ENCODE assay signal across 9 mouse cellular contexts in the genomic region with DNA sequence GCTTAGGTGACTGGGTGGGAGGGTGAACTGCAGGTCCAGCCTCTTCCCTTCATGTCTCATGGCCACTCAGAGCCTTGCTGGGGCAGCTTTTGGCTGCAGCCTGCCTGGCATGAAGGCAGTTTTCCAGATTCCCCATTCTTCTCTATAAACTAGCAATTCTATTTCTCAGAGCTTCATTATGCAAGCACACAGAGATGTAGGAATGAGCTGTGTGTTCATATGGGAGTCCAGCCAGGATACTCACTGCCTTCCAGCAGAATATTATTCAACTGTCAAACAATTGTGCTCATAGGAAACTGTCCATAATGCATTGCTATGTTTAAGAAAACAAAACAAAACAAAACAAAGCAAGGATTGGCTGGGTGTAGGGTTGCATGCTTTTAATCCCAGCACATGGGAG. TPM values are rescaled to one million over a fixed set of nuclear protein-coding genes. Genes with fewer than 3 reads are reported as not detected.
DNase-seq lines count a peak whose midpoint lies in the region; ATAC-seq and TF ChIP-seq lines count a peak whose summit lies in the region.
"Had no signal": no experiment of that assay in that cellular context is flagged by ENCODE, and none has a peak within 500 bp of the region (broad histone marks: within the 10 kb centered on the region; RNA-seq: fewer than 3 reads in every experiment).

No protein-coding gene starts in this region.

- dilution Hi-C loops in CH12.LX (cut with MboI; ENCODE audit: extremely low pct_ligation_motif_present, extremely low pct_unique_long_range_greater_than_20kb, low sequenced_read_pairs), result no loop called here

- no peak for TF ChIP-seq CTCF in CH12.LX (conservative IDR thresholded peaks at IDR 0.05 in 1 of 2, IDR thresholded peaks at IDR 0.05 in 1 of 2; ENCODE audit: low read depth in 2 of 2, low read length in 2 of 2)

- no peak overlapping the region for H3K9ac ChIP-seq in kidney, embryonic 16.5 days (replicated peaks; ENCODE audit: low read length)
- H3K9ac ChIP-seq in CH12.LX (ENCODE audit: insufficient read depth, low read depth), result no peak overlapping the region; the same call in 1 of the 2 replicates
- no peak overlapping the region for H3K9ac ChIP-seq in intestine, embryonic 16.5 days (ENCODE audit: low read depth, low read length)

- ATAC-seq in kidney, embryonic 16.5 days (ENCODE audit: low FRiP score, low TSS enrichment), result no peak
- ATAC-seq in intestine, embryonic 16.5 days, result no peak

- H3K4me1 ChIP-seq in kidney, embryonic 16.5 days (ENCODE audit: insufficient read depth, low read length), result peaks cover 39% of the 10 kb centered on the region
- peaks cover 85 to 100% of the 10 kb centered on the region in 2 experiments for H3K4me1 ChIP-seq in CH12.LX (ENCODE audit: control insufficient read depth in 1 of 2, insufficient read depth in 2 of 2)
- peaks cover 43% of the 10 kb centered on the region for H3K4me1 ChIP-seq in intestine, embryonic 16.5 days (ENCODE audit: control insufficient read depth, insufficient read depth, low read length)

- TF ChIP-seq EP300 in CH12.LX (IDR thresholded peaks at IDR 0.05; ENCODE audit: low read length), result no peak

- H3K4me2 ChIP-seq in kidney, embryonic 16.5 days (replicated peaks; ENCODE audit: low read depth, low read length), result no peak overlapping the region
- H3K4me2 ChIP-seq in CH12.LX (ENCODE audit: insufficient read depth, low read depth, poor library complexity, severe bottlenecking), result peak overlapping the region; percentile 42; the same call in 1 of the 2 replicates
- H3K4me2 ChIP-seq in intestine, embryonic 16.5 days (ENCODE audit: low read depth, low read length), result no peak overlapping the region

- in situ Hi-C loops in CH12.LX (cut with MboI; ENCODE audit: low pct_ligation_motif_present, low pct_unique_long_range_greater_than_20kb, low sequenced_read_pairs), result loop anchor here (5.0 kb wide), 1 partner anchor 42 kb away; no protein-coding TSS in a partner anchor

- DNase-seq in cerebellum, adult 9-11 months, result peak; percentile 50
- no peak for DNase-seq in cerebellum, postnatal 25 days
- no peak for DNase-seq in kidney, postnatal 36 days
- DNase-seq in CH12.LX (ENCODE audit: extremely low read depth), result no peak
- DNase-seq in adrenal gland, postnatal 4 days (ENCODE audit: low spot score in 2 of 2), result no peak
- DNase-seq in spleen, adult 18-20 months, result no peak
- DNase-seq: liver had no signal

- H3K27ac ChIP-seq in kidney, embryonic 16.5 days (ENCODE audit: low read length), result peak overlapping the region; percentile 22; the same call in 1 of the 2 replicates
- H3K27ac ChIP-seq in CH12.LX (ENCODE audit: insufficient read depth, low read depth), result peak overlapping the region; percentile 97
- 0 out of 2 replicates have a peak overlapping the region, but pooled peaks have one; percentile 30 for H3K27ac ChIP-seq in intestine, embryonic 16.5 days (ENCODE audit: low read length)

- H3K4me3 ChIP-seq in kidney, embryonic 16.5 days (ENCODE audit: low read length), result no peak overlapping the region
- no peak overlapping the region for H3K4me3 ChIP-seq in CH12.LX (replicated peaks in 1 of 3; ENCODE audit: low read depth in 2 of 3, low read length in 2 of 3, poor library complexity in 1 of 3)
- no peak overlapping the region for H3K4me3 ChIP-seq in intestine, embryonic 16.5 days (ENCODE audit: low read length)

- H3K79me2 ChIP-seq in CH12.LX (replicated peaks; ENCODE audit: control insufficient read depth, extremely low read depth, insufficient read depth, poor library complexity, severe bottlenecking), result peaks cover 90% of the 10 kb centered on the region

- no peaks in the 10 kb centered on the region for H3K36me3 ChIP-seq in kidney, embryonic 16.5 days (ENCODE audit: insufficient read depth, low read length)
- H3K36me3 ChIP-seq in CH12.LX (replicated peaks in 1 of 2; ENCODE audit: control insufficient read depth in 1 of 2, insufficient read depth in 1 of 2, low read length in 1 of 2), result peaks cover 9 to 59% of the 10 kb centered on the region in 2 experiments
- no peaks in the 10 kb centered on the region for H3K36me3 ChIP-seq in intestine, embryonic 16.5 days (ENCODE audit: control insufficient read depth, insufficient read depth, low read length)

- no peaks in the 10 kb centered on the region for H3K9me3 ChIP-seq in kidney, embryonic 16.5 days (ENCODE audit: low read length)
- H3K9me3 ChIP-seq in CH12.LX (replicated peaks; ENCODE audit: low read length), result no peaks in the 10 kb centered on the region
- H3K9me3 ChIP-seq in intestine, embryonic 16.5 days (ENCODE audit: control insufficient read depth, low read length), result no peaks in the 10 kb centered on the region

- no peaks in the 10 kb centered on the region for H3K27me3 ChIP-seq in kidney, embryonic 16.5 days (ENCODE audit: insufficient read depth, low read length)
- no peaks in the 10 kb centered on the region for H3K27me3 ChIP-seq in CH12.LX (replicated peaks)
- no peaks in the 10 kb centered on the region for H3K27me3 ChIP-seq in intestine, embryonic 16.5 days (replicated peaks; ENCODE audit: control insufficient read depth, insufficient read depth, low read length)

- no peak for TF ChIP-seq POLR2A in CH12.LX (IDR thresholded peaks at IDR 0.05; ENCODE audit: low read depth, low read length)

- TF ChIP-seq RAD21 in CH12.LX (IDR thresholded peaks at IDR 0.05; ENCODE audit: low read depth, low read length), result no peak

TF ChIP-seq in CH12.LX, 34 proteins besides CTCF, POLR2A, EP300 and RAD21:
- TF ChIP-seq MYC (IDR thresholded peaks at IDR 0.05; ENCODE audit: low read depth, low read length), result no peak
- 0 out of 2 replicates have a peak, but pooled peaks have one; percentile 12 for TF ChIP-seq CHD1 (IDR thresholded peaks at IDR 0.05; ENCODE audit: low read depth, low read length)
- 0 out of 2 replicates have a peak, but pooled peaks have one; percentile 1 for TF ChIP-seq MEF2A (IDR thresholded peaks at IDR 0.05; ENCODE audit: borderline replicate concordance, low read depth, low read length)
TF ChIP-seq in CH12.LX: peak in this region for 2.

RNA-seq across cellular contexts. Expression of a gene that starts 50.2 kb away (rescaled TPM):
- polyA plus RNA-seq in kidney, embryonic 16.5 days (2015; fragmentation: Nextera tagmentation; extraction: Ambion mirVana), result 13.3 and 13.6 TPM in 2 replicates
- total RNA-seq in CH12.LX (2012; rRNA removed), result 149 and 185 TPM in 2 replicates
- total RNA-seq in CH12.LX (2014; rRNA removed), result 84.0 and 86.5 TPM in 2 replicates
- 143 and 170 TPM in 2 replicates for polyA plus RNA-seq in CH12.LX (2012; ENCODE audit: insufficient read length, low read depth)
- 7.9 and 8.1 TPM in 2 replicates for polyA plus RNA-seq in intestine, embryonic 16.5 days (2015; fragmentation: Nextera tagmentation; extraction: Ambion mirVana)
- total RNA-seq in adrenal gland, postnatal 4 days (2021), result 10 to 100 TPM; 64.6 to 65.1 TPM

Comparison
In these comparisons a context has a peak if more than half of its experiments do, and no peak if none do; other contexts are left out.
1. H3K27ac ChIP-seq: peak in every context shown above with its lines; median percentile 97 in CH12.LX; 30 in intestine, embryonic 16.5 days; 22 in kidney, embryonic 16.5 days.